Mouse (Mus musculus): ENCODE results near the gene Eif4ebp2. TPM values are rescaled to one million over a fixed set of nuclear protein-coding genes. Genes with fewer than 3 reads are reported as not detected.
"Not testable (repeated sequence)": the region's sequence is repeated elsewhere in the genome, so short reads cannot be mapped to it uniquely, and the experiment has no call there.

Gene Eif4ebp2
- polyA plus RNA-seq, 1 experiment: 131 TPM

DNA sequence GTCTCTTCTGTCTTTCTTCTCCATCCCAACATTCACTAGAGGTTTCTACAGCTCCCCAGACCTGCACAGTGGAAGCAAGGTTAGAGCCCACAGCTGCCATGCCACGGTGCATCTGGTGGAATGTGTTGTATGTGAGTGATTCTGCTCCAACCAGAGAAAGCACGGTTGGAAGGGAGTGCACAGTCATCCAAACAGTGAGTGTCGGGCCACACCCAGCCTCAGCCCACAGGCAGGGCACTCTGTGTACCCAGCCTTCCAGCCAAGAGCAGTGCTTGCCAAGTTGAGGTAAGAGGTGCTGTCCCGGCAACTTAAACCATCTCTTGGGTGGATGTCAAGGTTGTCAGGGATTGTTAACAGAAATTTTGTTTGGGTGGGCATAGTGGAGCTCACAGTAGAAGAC lies 12.5 kb upstream of the Eif4ebp2 start:
- Histone ChIP-seq H3K27ac (ENCODE audit: insufficient read depth, low read depth, low read length) (no peak overlapping the region), H3K4me3 (ENCODE audit: low read depth, low read length) (no peak overlapping the region), H3K36me3 (ENCODE audit: control insufficient read depth, insufficient read depth, low read length) (no peaks in the 10 kb centered on the region), H3K27me3 (ENCODE audit: control insufficient read depth, insufficient read depth, low read length) (no peaks in the 10 kb centered on the region), H3K4me1 (ENCODE audit: control insufficient read depth, insufficient read depth, insufficient read length, low read length) (peaks cover 6% of the 10 kb centered on the region)
- 18% methylated on average over 4 of the region's 4 CpGs for WGBS
- TF ChIP-seq CTCF (IDR thresholded peaks at IDR 0.05; ENCODE audit: extremely low read depth, insufficient read length, insufficient replicate concordance, low read depth, low read length): no peak
- no peak for TF ChIP-seq POLR2A (IDR thresholded peaks at IDR 0.05; ENCODE audit: low read depth, low read length)

DNA sequence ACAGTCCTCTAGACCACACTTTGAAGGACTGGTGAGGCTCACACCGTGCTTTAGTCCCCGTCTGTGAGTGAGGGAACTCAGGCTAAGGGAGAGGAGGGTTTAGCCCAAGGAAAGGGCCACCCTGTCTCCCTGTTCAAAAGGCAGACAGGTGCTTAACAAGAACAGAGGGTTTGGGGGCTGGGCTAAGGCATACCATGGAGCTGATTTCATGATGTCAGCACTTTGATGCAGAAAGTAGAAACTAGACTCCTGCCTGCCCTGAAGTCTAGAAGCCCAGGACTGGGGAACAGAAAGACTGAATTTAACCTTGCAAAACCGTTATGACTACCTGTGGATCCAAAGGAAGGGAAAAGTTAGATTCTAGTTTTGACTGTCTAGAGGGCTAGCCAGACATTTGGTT lies 4.7 kb upstream of the Eif4ebp2 start:
- WGBS: 82% methylated on average over 3 of the region's 3 CpGs
- no peaks in the 10 kb centered on the region for H3K27me3 ChIP-seq (ENCODE audit: control insufficient read depth, insufficient read depth, low read length)
- H3K4me3 ChIP-seq (ENCODE audit: low read depth, low read length): no peak overlapping the region
- TF ChIP-seq POLR2A (IDR thresholded peaks at IDR 0.05; ENCODE audit: low read depth, low read length) (no peak), CTCF (IDR thresholded peaks at IDR 0.05; ENCODE audit: extremely low read depth, insufficient read length, insufficient replicate concordance, low read depth, low read length) (no peak)
- H3K4me1 ChIP-seq (ENCODE audit: control insufficient read depth, insufficient read depth, insufficient read length, low read length): no peaks in the 10 kb centered on the region
- H3K36me3 ChIP-seq (ENCODE audit: control insufficient read depth, insufficient read depth, low read length): no peaks in the 10 kb centered on the region
- no peak overlapping the region for H3K27ac ChIP-seq (ENCODE audit: insufficient read depth, low read depth, low read length)

DNA sequence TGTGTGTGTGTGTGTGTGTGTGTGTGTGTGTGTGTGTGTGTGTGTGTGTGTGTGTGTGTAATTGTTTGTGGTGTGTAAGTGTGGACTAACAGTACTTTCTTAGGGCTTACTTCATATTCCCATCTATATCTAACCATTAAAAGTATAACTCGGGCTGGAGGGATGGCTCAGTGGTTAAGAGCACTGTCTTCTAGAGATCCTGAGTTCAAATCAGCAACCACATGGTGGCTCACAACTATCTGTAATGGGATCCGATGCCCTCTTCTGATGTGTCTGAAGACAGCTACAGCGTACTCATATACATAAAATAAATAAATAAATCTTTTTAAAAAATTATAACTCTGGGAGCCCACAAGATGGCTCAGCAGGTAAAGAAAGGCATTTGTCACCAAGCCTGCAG lies 710 bp upstream of the Eif4ebp2 start:
- not testable (repeated sequence) for H3K4me3 ChIP-seq (ENCODE audit: low read depth, low read length); H3K27me3 ChIP-seq (ENCODE audit: control insufficient read depth, insufficient read depth, low read length); H3K27ac ChIP-seq (ENCODE audit: insufficient read depth, low read depth, low read length); H3K36me3 ChIP-seq (ENCODE audit: control insufficient read depth, insufficient read depth, low read length)
- peaks cover 17% of the 10 kb centered on the region for H3K4me1 ChIP-seq (ENCODE audit: control insufficient read depth, insufficient read depth, insufficient read length, low read length)
- WGBS: 57% methylated on average over 3 of the region's 3 CpGs

DNA sequence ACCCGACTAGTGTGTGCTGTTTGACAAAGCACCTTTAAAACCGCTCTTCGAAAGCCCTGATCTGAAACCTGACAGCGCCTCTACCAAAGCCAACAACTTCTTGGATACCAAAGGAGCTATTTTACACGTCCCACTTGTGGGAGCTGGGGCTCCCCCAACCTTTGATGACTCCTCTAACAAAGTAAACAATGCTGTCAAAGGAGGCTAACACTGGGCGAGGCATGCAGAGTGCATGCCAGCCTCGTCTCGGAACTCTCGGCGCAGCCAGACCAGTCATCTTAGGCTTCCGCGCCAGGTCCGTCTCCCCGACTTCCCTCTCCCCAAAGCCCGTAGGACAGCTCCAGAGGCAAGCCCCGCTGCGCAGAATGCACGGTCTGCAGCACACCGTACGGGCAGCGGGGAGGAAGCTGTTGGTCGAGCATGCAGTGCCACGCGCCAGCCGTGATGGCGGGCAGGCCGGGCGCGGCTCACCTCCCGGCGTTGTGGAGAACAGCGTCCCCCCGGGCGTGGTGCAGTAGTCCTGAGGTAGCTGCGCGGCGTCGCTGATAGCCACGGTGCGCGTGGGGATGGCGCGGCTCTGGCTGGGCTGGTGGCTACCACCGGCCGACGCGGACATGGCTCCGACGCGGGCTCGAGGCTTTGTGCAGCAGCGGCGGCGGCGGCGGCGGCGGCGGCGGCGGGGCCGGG lies 387 bp downstream of the Eif4ebp2 start:
- Histone ChIP-seq H3K27me3 (ENCODE audit: control insufficient read depth, insufficient read depth, low read length) (no peaks in the 10 kb centered on the region), H3K4me3 (ENCODE audit: low read depth, low read length) (peak overlapping the region; percentile 98), H3K36me3 (ENCODE audit: control insufficient read depth, insufficient read depth, low read length) (peaks cover 13% of the 10 kb centered on the region), H3K4me1 (ENCODE audit: control insufficient read depth, insufficient read depth, insufficient read length, low read length) (peaks cover 17% of the 10 kb centered on the region), H3K27ac (ENCODE audit: insufficient read depth, low read depth, low read length) (peak overlapping the region; percentile 80)
- TF ChIP-seq CTCF (IDR thresholded peaks at IDR 0.05; ENCODE audit: extremely low read depth, insufficient read length, insufficient replicate concordance, low read depth, low read length) (no peak), POLR2A (IDR thresholded peaks at IDR 0.05; ENCODE audit: low read depth, low read length) (no peak)
- WGBS: 1% methylated on average over 61 of the region's 62 CpGs

DNA sequence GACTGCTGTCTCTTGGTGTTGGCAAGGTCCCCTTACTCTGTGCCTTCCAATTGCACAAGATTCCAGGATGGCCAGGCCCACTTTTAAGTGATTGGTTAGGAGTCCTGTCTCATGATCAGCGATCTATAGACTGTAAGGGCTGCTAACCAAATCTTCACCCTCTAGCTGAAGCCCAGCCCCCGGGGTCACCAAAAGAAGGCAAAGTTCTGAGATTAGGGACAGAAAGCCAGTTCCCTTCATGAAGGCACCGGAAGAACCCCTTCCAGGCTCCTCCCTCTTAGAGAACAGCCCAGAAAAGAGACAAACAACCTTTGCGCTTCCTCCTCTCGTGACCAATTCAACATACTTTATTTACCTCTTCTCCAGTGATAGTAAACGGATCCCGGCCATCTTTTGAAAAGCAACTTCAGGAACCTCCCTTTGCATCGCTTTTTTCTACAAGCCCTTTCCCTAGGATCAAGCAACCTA lies 964 bp downstream of the Eif4ebp2 start:
- no peak for TF ChIP-seq CTCF (IDR thresholded peaks at IDR 0.05; ENCODE audit: extremely low read depth, insufficient read length, insufficient replicate concordance, low read depth, low read length)
- TF ChIP-seq POLR2A (IDR thresholded peaks at IDR 0.05; ENCODE audit: low read depth, low read length): no peak
- H3K27ac ChIP-seq (ENCODE audit: insufficient read depth, low read depth, low read length): peak overlapping the region; percentile 80
- H3K36me3 ChIP-seq (ENCODE audit: control insufficient read depth, insufficient read depth, low read length): peaks cover 16% of the 10 kb centered on the region
- H3K4me1 ChIP-seq (ENCODE audit: control insufficient read depth, insufficient read depth, insufficient read length, low read length): peaks cover 20% of the 10 kb centered on the region
- 1% methylated on average over 8 of the region's 8 CpGs for WGBS
- H3K27me3 ChIP-seq (ENCODE audit: control insufficient read depth, insufficient read depth, low read length): no peaks in the 10 kb centered on the region
- H3K4me3 ChIP-seq (ENCODE audit: low read depth, low read length): peak overlapping the region; percentile 98

DNA sequence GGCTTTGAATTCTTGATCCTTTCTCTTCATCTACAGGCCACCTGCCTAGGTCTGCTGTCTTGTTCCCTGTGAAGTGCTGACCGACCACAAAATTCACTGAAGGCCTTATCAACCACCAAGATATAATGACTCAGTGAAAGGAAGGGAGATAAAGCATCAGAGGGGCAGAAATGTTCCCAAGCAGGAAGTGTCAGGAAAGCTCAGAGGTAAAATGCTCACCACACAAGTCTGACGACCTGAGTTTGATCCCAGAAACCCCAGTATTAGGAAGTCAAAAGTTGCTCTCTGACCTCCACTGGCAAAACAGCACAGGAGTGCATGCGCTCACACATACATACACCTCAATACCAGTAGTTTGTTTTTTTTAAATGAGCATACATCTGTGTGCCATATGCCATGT lies 3.6 kb downstream of the Eif4ebp2 start:
- WGBS: 41% methylated on average over 3 of the region's 3 CpGs
- H3K4me1 ChIP-seq (ENCODE audit: control insufficient read depth, insufficient read depth, insufficient read length, low read length): peaks cover 23% of the 10 kb centered on the region
- TF ChIP-seq POLR2A (IDR thresholded peaks at IDR 0.05; ENCODE audit: low read depth, low read length) (no peak), CTCF (IDR thresholded peaks at IDR 0.05; ENCODE audit: extremely low read depth, insufficient read length, insufficient replicate concordance, low read depth, low read length) (no peak)
- no peak overlapping the region for H3K4me3 ChIP-seq (ENCODE audit: low read depth, low read length)
- peaks cover 16% of the 10 kb centered on the region for H3K36me3 ChIP-seq (ENCODE audit: control insufficient read depth, insufficient read depth, low read length)
- H3K27me3 ChIP-seq (ENCODE audit: control insufficient read depth, insufficient read depth, low read length): no peaks in the 10 kb centered on the region
- H3K27ac ChIP-seq (ENCODE audit: insufficient read depth, low read depth, low read length): peak overlapping the region; percentile 30; the same call in 1 of the 2 replicates

GRCm38 (mm10) chr10:61447581-61448353 lies 4.7 kb downstream of the Eif4ebp2 start:
- 78% methylated on average over 10 of the region's 10 CpGs for WGBS
- Histone ChIP-seq H3K27ac (ENCODE audit: insufficient read depth, low read depth, low read length) (no peak overlapping the region), H3K27me3 (ENCODE audit: control insufficient read depth, insufficient read depth, low read length) (no peaks in the 10 kb centered on the region), H3K4me1 (ENCODE audit: control insufficient read depth, insufficient read depth, insufficient read length, low read length) (peaks cover 25% of the 10 kb centered on the region), H3K36me3 (ENCODE audit: control insufficient read depth, insufficient read depth, low read length) (peaks cover 16% of the 10 kb centered on the region), H3K4me3 (ENCODE audit: low read depth, low read length) (no peak overlapping the region)
- TF ChIP-seq POLR2A (IDR thresholded peaks at IDR 0.05; ENCODE audit: low read depth, low read length): no peak
- TF ChIP-seq CTCF (IDR thresholded peaks at IDR 0.05; ENCODE audit: extremely low read depth, insufficient read length, insufficient replicate concordance, low read depth, low read length): no peak
